Mouse (Mus musculus): ENCODE results near the gene Madd. TPM values are rescaled to one million over a fixed set of nuclear protein-coding genes. Genes with fewer than 3 reads are reported as not detected.
A peak's percentile ranks its signal among the peaks of the same experiment; 100 is the strongest.

Madd gene
- polyA plus RNA-seq, 1 experiment: 12.2 TPM

DNA sequence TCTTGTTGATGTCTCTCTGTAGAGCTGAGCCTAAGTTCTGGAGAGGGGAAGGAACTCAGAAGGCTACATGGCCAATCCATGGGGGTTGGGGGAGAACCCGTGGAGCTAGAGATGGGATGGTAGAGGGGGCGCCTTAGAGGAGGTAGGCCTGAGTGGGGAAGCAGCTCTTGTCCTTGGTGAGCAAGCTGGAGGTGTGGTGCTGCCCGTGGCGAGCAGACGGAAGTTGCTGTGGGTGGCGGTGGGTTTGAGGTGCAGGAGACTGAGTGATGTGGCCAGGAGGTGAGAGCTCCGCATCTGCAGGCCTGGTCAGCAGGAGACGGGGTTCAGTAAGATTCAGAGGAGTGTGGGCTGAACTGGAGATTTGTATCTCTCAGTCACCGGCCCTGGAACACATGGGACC lies 96.2 kb downstream of the Madd start:
- 0 out of 2 replicates have a peak, but pooled peaks cover 5% of the 10 kb centered on the region for H3K4me1 ChIP-seq (ENCODE audit: control insufficient read depth, insufficient read depth, insufficient read length, low read length)
- H3K4me3 ChIP-seq (ENCODE audit: low read depth, low read length): no peak overlapping the region
- no peaks in the 10 kb centered on the region for H3K27me3 ChIP-seq (ENCODE audit: control insufficient read depth, insufficient read depth, low read length)
- 0 out of 2 replicates have a peak overlapping the region, but pooled peaks have one; percentile 12 for H3K27ac ChIP-seq (ENCODE audit: insufficient read depth, low read depth, low read length)
- H3K36me3 ChIP-seq (ENCODE audit: control insufficient read depth, insufficient read depth, low read length): no peaks in the 10 kb centered on the region
- TF ChIP-seq POLR2A (IDR thresholded peaks at IDR 0.05; ENCODE audit: low read depth, low read length) (no peak), CTCF (IDR thresholded peaks at IDR 0.05; ENCODE audit: extremely low read depth, insufficient read length, insufficient replicate concordance, low read depth, low read length) (no peak)
- 81% methylated on average over 9 of the region's 9 CpGs for WGBS

Other genes starting within 250 kb of the Madd start
- gene Celf1, start 243.5 kb downstream of the Madd start, polyA plus RNA-seq (2012; rRNA removed): 16.8 and 25.0 TPM in 2 replicates
- gene Rapsn, start 148.2 kb downstream of the Madd start, polyA plus RNA-seq (2012; rRNA removed): 0.32 and 0.51 TPM in 2 replicates
- gene Psmc3, start 129.8 kb downstream of the Madd start, polyA plus RNA-seq (2012; rRNA removed): 41.9 and 79.4 TPM in 2 replicates
- 16.9 and 17.8 TPM in 2 replicates for gene Slc39a13, start 113.4 kb downstream of the Madd start, polyA plus RNA-seq (2012; rRNA removed)
- gene Spi1, start 101.4 kb downstream of the Madd start, polyA plus RNA-seq (2012; rRNA removed): 20.3 and 28.8 TPM in 2 replicates
- gene Mybpc3, start 65.7 kb downstream of the Madd start, polyA plus RNA-seq (2012; rRNA removed): 0.04 and 0.05 TPM in 2 replicates
- 39.6 and 126 TPM in 2 replicates for gene Nr1h3, start 19.0 kb upstream of the Madd start, polyA plus RNA-seq (2012; rRNA removed)
- gene Acp2, start 19.0 kb upstream of the Madd start, polyA plus RNA-seq (2012; rRNA removed): 12.5 and 24.7 TPM in 2 replicates
- gene Ddb2, start 53.1 kb upstream of the Madd start, polyA plus RNA-seq (2012; rRNA removed): 2.1 and 3.3 TPM in 2 replicates
- gene Pacsin3, start 72.1 kb upstream of the Madd start, polyA plus RNA-seq (2012; rRNA removed): 3.4 and 6.6 TPM in 2 replicates
- 17.6 and 34.6 TPM in 2 replicates for gene Arfgap2, start 81.1 kb upstream of the Madd start, polyA plus RNA-seq (2012; rRNA removed)

All from small intestine, adult 2 months (tissue).